Mouse (Mus musculus): ENCODE data around the gene Epx. TPM values are rescaled to one million over a fixed set of nuclear protein-coding genes. Genes with fewer than 3 reads are reported as not detected.

The Epx gene
- total and polyA plus RNA-seq, 3 experiments = 0.03 TPM; not detected in 2

GRCm38 (mm10) chr11:87892168-87892567 is 16.8 kb upstream of the Epx start, which contains the start of gene Olfr462:
Gene Olfr462, minus strand, starts transcription at chr11:87892268.
- Histone ChIP-seq H3K9ac (ENCODE audit: control insufficient read depth, low read depth, low read length, poor library complexity, severe bottlenecking) (no peak within 1 kb of the TSS), H3K4me1 (ENCODE audit: control insufficient read depth in 1 of 2, insufficient read depth in 2 of 2, low read length in 2 of 2) (no peaks in the 10 kb centered on the region), H3K27ac (ENCODE audit: control insufficient read depth, low read depth, low read length) (no peak within 1 kb of the TSS), H3K9me3 (replicated peaks; ENCODE audit: insufficient read depth, low read length) (no peaks in the 10 kb centered on the region), H3K79me2 (ENCODE audit: control insufficient read depth, insufficient read depth, low read length, poor library complexity) (no peaks in the 10 kb centered on the region), H3K36me3 (ENCODE audit: control insufficient read depth in 1 of 2, insufficient read depth in 2 of 2, low read length in 2 of 2) (no peaks in the 10 kb centered on the region), H3K27me3 (ENCODE audit: control insufficient read depth in 1 of 2, insufficient read depth in 2 of 2, low read length in 2 of 2) (peaks cover 19 to 21% of the 10 kb centered on the region in 2 experiments), H3K4me3 (ENCODE audit: control insufficient read depth in 1 of 2, insufficient read depth in 1 of 2, low read depth in 2 of 2, low read length in 2 of 2) (no peak within 1 kb of the TSS)
- TF ChIP-seq CHD1 (IDR thresholded peaks at IDR 0.05; ENCODE audit: low read depth, low read length) (no peak), MYB (IDR thresholded peaks at IDR 0.05; ENCODE audit: low read depth, low read length) (no peak), ETS1 (IDR thresholded peaks at IDR 0.05; ENCODE audit: low read depth, low read length) (no peak), ELF1 (IDR thresholded peaks at IDR 0.05; ENCODE audit: low read depth, low read length) (no peak), USF2 (IDR thresholded peaks at IDR 0.05; ENCODE audit: borderline replicate concordance in 1 of 2, insufficient read depth in 1 of 2, low read depth in 1 of 2, low read length in 2 of 2) (no peak), MAFK (IDR thresholded peaks at IDR 0.05; ENCODE audit: borderline replicate concordance, low read depth, low read length) (no peak), EP300 (IDR thresholded peaks at IDR 0.05; ENCODE audit: low read depth in 1 of 2, low read length in 2 of 2) (no peak), HCFC1 (IDR thresholded peaks at IDR 0.05; ENCODE audit: low read depth, low read length) (no peak), POLR2AphosphoS2 (IDR thresholded peaks at IDR 0.05; ENCODE audit: low read length) (no peak), KAT2A (conservative IDR thresholded peaks at IDR 0.05; ENCODE audit: low read depth, low read length) (no peak), GATA1 (IDR thresholded peaks at IDR 0.05; ENCODE audit: low read depth, low read length) (no peak), RCOR1 (IDR thresholded peaks at IDR 0.05; ENCODE audit: low read depth, low read length) (no peak), ZC3H11A (IDR thresholded peaks at IDR 0.05; ENCODE audit: low read depth, low read length) (no peak)
- no peak for DNase-seq (ENCODE audit: low read depth, low spot score)

- DNase-seq (ENCODE audit: low read depth, low spot score) = peak; percentile 51
- no peak for TF ChIP-seq ZKSCAN1 (IDR thresholded peaks at IDR 0.05; ENCODE audit: low read depth, low read length)
- no peak for TF ChIP-seq MAFK (IDR thresholded peaks at IDR 0.05; ENCODE audit: borderline replicate concordance, low read depth, low read length)
- no peak for TF ChIP-seq RAD21 (IDR thresholded peaks at IDR 0.05; ENCODE audit: low read depth, low read length)
- peak; percentile 24; the same call in 1 of the 2 replicates for TF ChIP-seq TCF12 (IDR thresholded peaks at IDR 0.05; ENCODE audit: low read depth, low read length)
- TF ChIP-seq RCOR1 (IDR thresholded peaks at IDR 0.05; ENCODE audit: low read depth, low read length) = no peak
- no peak for TF ChIP-seq E2F4 (IDR thresholded peaks at IDR 0.05; ENCODE audit: borderline replicate concordance, low read depth, low read length)
- no peak for TF ChIP-seq CHD2 (IDR thresholded peaks at IDR 0.05; ENCODE audit: low read length)
- no peak for TF ChIP-seq POLR2A (IDR thresholded peaks at IDR 0.05; ENCODE audit: control insufficient read depth in 1 of 2, insufficient read depth in 1 of 2, low read depth in 1 of 2, low read length in 2 of 2, poor library complexity in 1 of 2)
- peak in 1 of 2 experiments; percentile 21; a peak in 1 of 4 replicates for TF ChIP-seq EP300 (IDR thresholded peaks at IDR 0.05; ENCODE audit: low read depth in 1 of 2, low read length in 2 of 2)
- no peak for TF ChIP-seq TBP (IDR thresholded peaks at IDR 0.05; ENCODE audit: low read depth, low read length)
- no peaks in the 10 kb centered on the region for H3K79me2 ChIP-seq (ENCODE audit: control insufficient read depth, insufficient read depth, low read length, poor library complexity)
- H3K9ac ChIP-seq (ENCODE audit: control insufficient read depth, low read depth, low read length, poor library complexity, severe bottlenecking) = peak overlapping the region; percentile 44; the same call in 1 of the 2 replicates
- peaks cover 0 to 5% of the 10 kb centered on the region in 2 experiments; a peak in 2 of 4 replicates for H3K4me1 ChIP-seq (ENCODE audit: control insufficient read depth in 1 of 2, insufficient read depth in 2 of 2, low read length in 2 of 2)
- peaks cover 7 to 18% of the 10 kb centered on the region in 2 experiments for H3K27me3 ChIP-seq (ENCODE audit: control insufficient read depth in 1 of 2, insufficient read depth in 2 of 2, low read length in 2 of 2)
- no peaks in the 10 kb centered on the region; a peak in 1 of 4 replicates for H3K36me3 ChIP-seq (ENCODE audit: control insufficient read depth in 1 of 2, insufficient read depth in 2 of 2, low read length in 2 of 2)
- H3K4me3 ChIP-seq (ENCODE audit: control insufficient read depth in 1 of 2, insufficient read depth in 1 of 2, low read depth in 2 of 2, low read length in 2 of 2) = peak overlapping the region in 1 of 2 experiments; percentile 51; a peak in 1 of 4 replicates
- H3K27ac ChIP-seq (ENCODE audit: control insufficient read depth, low read depth, low read length) = peak overlapping the region; percentile 57; the same call in 1 of the 2 replicates
- H3K9me3 ChIP-seq (replicated peaks; ENCODE audit: insufficient read depth, low read length) = no peaks in the 10 kb centered on the region
These were observed 9.5 kb upstream of the Epx start for GRCm38 (mm10) chr11:87884856-87885255.

All from MEL (cell line).